Mouse (Mus musculus): ENCODE measurements around the gene Fbxo9. TPM values are rescaled to one million over a fixed set of nuclear protein-coding genes. Genes with fewer than 3 reads are reported as not detected.

The Fbxo9 gene
- total and polyA plus RNA-seq, 3 experiments: 35.2 to 128 (median 110) TPM

DNA sequence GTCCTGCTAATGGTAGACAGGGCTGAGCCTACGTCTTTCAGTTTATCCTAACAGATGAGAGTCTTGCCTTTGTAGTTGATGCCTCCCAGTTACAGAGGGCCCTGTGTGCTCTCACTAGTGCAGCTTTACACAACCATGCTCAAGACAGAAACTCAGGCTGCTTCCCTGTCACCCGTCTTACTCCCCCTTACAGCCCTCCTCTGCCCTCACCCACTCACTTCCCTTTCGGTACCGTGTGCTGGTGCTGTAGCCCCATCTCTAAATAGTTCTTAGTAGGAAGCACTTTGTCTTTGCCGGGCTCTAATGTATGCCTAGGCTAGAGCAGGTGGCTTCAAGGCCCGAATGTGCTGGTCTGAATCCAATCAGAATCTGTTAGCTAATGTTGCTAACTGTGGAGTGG lies 15.4 kb upstream of the Fbxo9 start:
- TF ChIP-seq POLR2AphosphoS5 (IDR thresholded peaks at IDR 0.05; ENCODE audit: insufficient replicate concordance, low read depth, low read length): no peak
- no peak for TF ChIP-seq GATA2 (IDR thresholded peaks at IDR 0.05; ENCODE audit: borderline replicate concordance, low read depth, low read length)
- no peak for TF ChIP-seq CTCF (IDR thresholded peaks at IDR 0.05; ENCODE audit: low read depth, low read length)
- no peak for TF ChIP-seq TAL1 (conservative IDR thresholded peaks at IDR 0.05; ENCODE audit: low read depth, low read length)
- no peak for TF ChIP-seq GATA1 (IDR thresholded peaks at IDR 0.05; ENCODE audit: borderline replicate concordance, low read length)
- ATAC-seq (ENCODE audit: extremely low read depth, insufficient number of reproducible peaks, low FRiP score, poor library complexity, severe bottlenecking): no peak

DNA sequence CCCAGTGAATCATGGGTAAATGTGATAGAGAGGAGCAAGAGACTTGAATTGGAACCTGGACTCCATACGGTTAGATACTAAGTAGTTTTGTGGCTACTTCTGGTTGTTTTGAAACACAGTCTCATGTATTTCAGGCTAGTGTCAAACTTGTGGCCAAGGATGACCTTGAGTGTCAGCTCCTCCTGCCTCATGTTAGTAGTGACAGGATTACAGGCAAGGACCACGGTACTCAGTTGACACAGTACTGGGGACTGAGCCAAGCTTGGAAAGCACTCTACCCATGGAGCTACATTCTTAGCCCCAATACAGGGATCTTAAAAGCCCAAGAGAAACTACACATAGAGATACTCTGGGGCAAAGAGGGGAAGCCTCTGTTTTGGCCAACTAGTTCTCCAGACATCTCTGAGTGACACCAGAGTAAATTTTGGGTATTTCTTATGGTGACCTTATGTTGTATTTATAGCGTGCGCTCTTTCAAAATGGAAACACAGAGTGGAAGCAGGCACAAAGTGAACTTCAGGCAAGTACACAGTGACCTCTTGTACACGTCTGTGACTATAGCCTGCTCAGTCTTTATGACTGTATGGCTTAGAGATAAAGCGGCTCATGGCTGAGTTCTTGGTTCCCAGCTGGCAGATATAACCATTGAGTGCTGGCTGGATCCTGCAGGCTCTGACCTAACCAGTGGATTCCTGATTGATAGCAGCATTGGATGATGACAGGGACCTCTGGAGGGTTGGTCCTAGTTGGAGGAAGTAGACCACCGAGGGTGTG lies 14.3 kb upstream of the Fbxo9 start:
- Histone ChIP-seq H3K4me3 (ENCODE audit: low read depth, low read length) (no peak overlapping the region), H3K36me3 (replicated peaks) (peaks cover 44% of the 10 kb centered on the region), H3K4me1 (ENCODE audit: insufficient read depth, low read depth, low read length) (no peaks in the 10 kb centered on the region), H3K27me3 (ENCODE audit: insufficient read depth, low read length) (no peaks in the 10 kb centered on the region), H3K9me3 (replicated peaks) (no peaks in the 10 kb centered on the region)
- DNase-seq (ENCODE audit: low spot score): no peak
- ATAC-seq (ENCODE audit: extremely low read depth, insufficient number of reproducible peaks, low FRiP score, poor library complexity, severe bottlenecking): no peak
- TF ChIP-seq GATA1 (IDR thresholded peaks at IDR 0.05; ENCODE audit: borderline replicate concordance, low read length) (no peak), CTCF (IDR thresholded peaks at IDR 0.05; ENCODE audit: low read depth, low read length) (no peak), POLR2AphosphoS5 (IDR thresholded peaks at IDR 0.05; ENCODE audit: insufficient replicate concordance, low read depth, low read length) (no peak), GATA2 (IDR thresholded peaks at IDR 0.05; ENCODE audit: borderline replicate concordance, low read depth, low read length) (no peak), TAL1 (conservative IDR thresholded peaks at IDR 0.05; ENCODE audit: low read depth, low read length) (no peak)

More for the DNA sequence above, 15.4 kb upstream of the Fbxo9 start:
- DNase-seq (ENCODE audit: low spot score): no peak
- Histone ChIP-seq H3K36me3 (replicated peaks) (peaks cover 40% of the 10 kb centered on the region), H3K9me3 (replicated peaks) (no peaks in the 10 kb centered on the region), H3K4me1 (ENCODE audit: insufficient read depth, low read depth, low read length) (no peaks in the 10 kb centered on the region), H3K27me3 (ENCODE audit: insufficient read depth, low read length) (no peaks in the 10 kb centered on the region), H3K4me3 (ENCODE audit: low read depth, low read length) (no peak overlapping the region)

DNA sequence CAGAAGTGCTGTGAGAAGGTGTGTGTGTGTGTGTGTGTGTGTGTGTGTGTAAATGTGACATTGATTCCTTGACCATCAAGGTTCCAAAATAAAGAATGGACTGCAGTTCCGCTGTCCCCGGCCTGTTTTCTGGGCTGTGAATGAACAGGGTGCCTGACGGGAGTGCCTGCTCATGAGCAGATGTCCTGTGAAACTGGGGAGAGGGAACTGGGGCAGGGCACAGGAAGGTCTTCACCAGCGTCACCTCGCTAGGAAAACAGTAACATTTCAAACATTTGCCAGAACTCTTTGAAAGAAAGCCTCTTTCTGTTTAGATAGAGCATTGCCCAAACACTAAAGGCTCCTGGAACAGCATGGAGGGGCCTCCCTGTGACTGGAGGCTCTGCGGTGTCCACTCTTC lies 13.1 kb upstream of the Fbxo9 start:
- no peak for DNase-seq (ENCODE audit: low spot score)
- Histone ChIP-seq H3K9me3 (replicated peaks) (no peaks in the 10 kb centered on the region), H3K27me3 (ENCODE audit: insufficient read depth, low read length) (no peaks in the 10 kb centered on the region), H3K4me1 (ENCODE audit: insufficient read depth, low read depth, low read length) (peaks cover 8% of the 10 kb centered on the region; the same call in 1 of the 2 replicates), H3K4me3 (ENCODE audit: low read depth, low read length) (no peak overlapping the region), H3K36me3 (replicated peaks) (peaks cover 48% of the 10 kb centered on the region)
- ATAC-seq (ENCODE audit: extremely low read depth, insufficient number of reproducible peaks, low FRiP score, poor library complexity, severe bottlenecking): no peak
- no peak for TF ChIP-seq GATA1 (IDR thresholded peaks at IDR 0.05; ENCODE audit: borderline replicate concordance, low read length)
- no peak for TF ChIP-seq CTCF (IDR thresholded peaks at IDR 0.05; ENCODE audit: low read depth, low read length)
- no peak for TF ChIP-seq POLR2AphosphoS5 (IDR thresholded peaks at IDR 0.05; ENCODE audit: insufficient replicate concordance, low read depth, low read length)
- TF ChIP-seq TAL1 (conservative IDR thresholded peaks at IDR 0.05; ENCODE audit: low read depth, low read length): no peak
- TF ChIP-seq GATA2 (IDR thresholded peaks at IDR 0.05; ENCODE audit: borderline replicate concordance, low read depth, low read length): no peak

DNA sequence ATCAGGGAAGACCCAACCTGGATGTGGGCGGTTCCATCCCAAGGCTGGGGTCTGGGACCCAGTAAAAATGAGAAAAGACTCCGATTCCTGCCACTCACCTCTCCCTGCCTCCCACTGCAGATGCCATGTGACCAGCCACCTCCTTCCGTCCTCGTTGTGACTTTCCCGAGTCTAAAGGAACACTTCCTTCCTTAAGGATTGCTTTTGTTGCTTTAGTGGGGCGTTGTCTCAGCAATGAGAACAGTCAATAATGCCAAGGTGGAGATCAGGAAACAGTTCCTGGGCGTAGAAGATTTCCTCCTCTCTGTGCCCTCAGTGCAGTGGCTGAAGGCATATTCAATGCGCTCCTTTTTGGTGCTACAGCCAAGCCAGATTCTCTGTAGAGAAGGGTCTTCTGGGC lies 12.5 kb upstream of the Fbxo9 start:
- DNase-seq (ENCODE audit: low spot score): no peak
- H3K4me3 ChIP-seq (ENCODE audit: low read depth, low read length): no peak overlapping the region
- TF ChIP-seq POLR2AphosphoS5 (IDR thresholded peaks at IDR 0.05; ENCODE audit: insufficient replicate concordance, low read depth, low read length) (no peak), CTCF (IDR thresholded peaks at IDR 0.05; ENCODE audit: low read depth, low read length) (no peak), GATA1 (IDR thresholded peaks at IDR 0.05; ENCODE audit: borderline replicate concordance, low read length) (no peak), TAL1 (conservative IDR thresholded peaks at IDR 0.05; ENCODE audit: low read depth, low read length) (no peak), GATA2 (IDR thresholded peaks at IDR 0.05; ENCODE audit: borderline replicate concordance, low read depth, low read length) (no peak)
- peaks cover 51% of the 10 kb centered on the region for H3K36me3 ChIP-seq (replicated peaks)
- no peaks in the 10 kb centered on the region for H3K27me3 ChIP-seq (ENCODE audit: insufficient read depth, low read length)
- no peak for ATAC-seq (ENCODE audit: extremely low read depth, insufficient number of reproducible peaks, low FRiP score, poor library complexity, severe bottlenecking)
- H3K4me1 ChIP-seq (ENCODE audit: insufficient read depth, low read depth, low read length): peaks cover 9% of the 10 kb centered on the region; the same call in 1 of the 2 replicates
- H3K9me3 ChIP-seq (replicated peaks): no peaks in the 10 kb centered on the region

DNA sequence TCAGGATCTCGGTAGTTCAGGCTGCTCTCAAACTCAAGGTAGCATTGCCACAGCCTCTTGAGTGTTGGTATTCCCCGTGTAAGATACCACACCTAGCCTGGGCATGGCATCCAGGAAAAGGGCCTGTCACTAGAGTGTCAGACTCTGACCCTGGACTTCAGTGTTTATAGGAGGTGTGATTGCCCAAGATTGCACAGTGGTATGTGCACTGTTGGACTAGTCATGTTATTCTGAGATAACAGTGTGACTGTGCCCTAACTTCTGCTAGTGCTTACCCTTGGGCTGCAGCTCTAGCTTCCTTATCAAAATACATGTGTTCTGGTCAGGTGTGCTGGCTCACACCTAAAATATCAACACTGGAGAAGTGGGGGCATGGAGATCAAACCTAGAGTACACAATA lies 8.8 kb upstream of the Fbxo9 start:
- DNase-seq (ENCODE audit: low spot score) (no peak), ATAC-seq (ENCODE audit: extremely low read depth, insufficient number of reproducible peaks, low FRiP score, poor library complexity, severe bottlenecking) (no peak)
- Histone ChIP-seq H3K4me1 (ENCODE audit: insufficient read depth, low read depth, low read length) (peaks cover 23% of the 10 kb centered on the region), H3K36me3 (replicated peaks) (peaks cover 44% of the 10 kb centered on the region), H3K9me3 (replicated peaks) (no peaks in the 10 kb centered on the region), H3K27me3 (ENCODE audit: insufficient read depth, low read length) (no peaks in the 10 kb centered on the region), H3K4me3 (ENCODE audit: low read depth, low read length) (no peak overlapping the region)
- TF ChIP-seq CTCF (IDR thresholded peaks at IDR 0.05; ENCODE audit: low read depth, low read length) (no peak), GATA2 (IDR thresholded peaks at IDR 0.05; ENCODE audit: borderline replicate concordance, low read depth, low read length) (no peak)

DNA sequence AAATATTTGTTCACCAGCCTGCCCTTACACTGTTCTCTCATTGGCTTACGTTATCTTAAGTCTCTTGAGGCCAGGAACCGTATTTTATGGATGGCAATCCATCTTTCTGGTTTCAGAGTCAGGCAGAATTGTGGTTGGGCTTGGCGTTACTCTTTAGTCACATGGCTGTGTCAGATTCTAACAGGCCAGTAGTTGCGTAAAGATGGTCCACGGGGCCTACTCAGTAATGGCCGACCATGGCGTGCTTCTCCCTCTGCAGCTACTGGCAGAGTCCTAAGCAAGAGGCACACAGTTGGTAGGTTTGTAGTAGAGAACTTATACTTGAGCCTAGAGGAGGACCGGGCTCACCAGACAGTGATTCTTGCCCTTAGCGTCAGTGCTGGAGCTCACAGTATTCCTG lies 6.9 kb upstream of the Fbxo9 start:
- TF ChIP-seq CTCF (IDR thresholded peaks at IDR 0.05; ENCODE audit: low read depth, low read length) (no peak), TAL1 (conservative IDR thresholded peaks at IDR 0.05; ENCODE audit: low read depth, low read length) (no peak), POLR2AphosphoS5 (IDR thresholded peaks at IDR 0.05; ENCODE audit: insufficient replicate concordance, low read depth, low read length) (no peak), GATA1 (IDR thresholded peaks at IDR 0.05; ENCODE audit: borderline replicate concordance, low read length) (no peak), GATA2 (IDR thresholded peaks at IDR 0.05; ENCODE audit: borderline replicate concordance, low read depth, low read length) (no peak)
- no peak for ATAC-seq (ENCODE audit: extremely low read depth, insufficient number of reproducible peaks, low FRiP score, poor library complexity, severe bottlenecking)
- H3K4me3 ChIP-seq (ENCODE audit: low read depth, low read length): no peak overlapping the region

More for the DNA sequence above, 6.9 kb upstream of the Fbxo9 start:
- H3K36me3 ChIP-seq (replicated peaks): peaks cover 34% of the 10 kb centered on the region
- peaks cover 37% of the 10 kb centered on the region for H3K4me1 ChIP-seq (ENCODE audit: insufficient read depth, low read depth, low read length)
- DNase-seq (ENCODE audit: low spot score): no peak
- H3K27me3 ChIP-seq (ENCODE audit: insufficient read depth, low read length): no peaks in the 10 kb centered on the region
- H3K9me3 ChIP-seq (replicated peaks): no peaks in the 10 kb centered on the region
